Mouse (Mus musculus) forebrain, postnatal 0 days (tissue): ENCODE measurements around the gene Hist3h2ba. TPM values are rescaled to one million over a fixed set of nuclear protein-coding genes. Genes with fewer than 3 reads are reported as not detected.

Experiments used
- ATAC-seq: fragments of 200-750 bp; cut with Nextera tagmentation; 2 replicates; pipeline ENCODE4 v1.8.0; 2017; ENCODE audit warnings: mild to moderate bottlenecking, moderate library complexity
- DNase-seq: peaks from one replicate; pipeline ENCODE4 v3.0.0-alpha.2; 2015
- H3K27ac ChIP-seq: fragments of 300-500 bp; sonication (generic); 2 replicates; pipeline ENCODE4 v1.5.1; 2014; ENCODE audit warnings: low read depth, mild to moderate bottlenecking, antibody characterized with exemption, low read length, moderate library complexity, mixed read lengths
- H3K27me3 ChIP-seq: fragments of 300-500 bp; sonication (generic); 2 replicates; pipeline ENCODE4 v1.6.1; 2014; ENCODE audit warnings: mild to moderate bottlenecking, low read length, mixed read lengths; ENCODE audit not compliant: insufficient read depth
- H3K36me3 ChIP-seq: fragments of 300-500 bp; sonication (generic); 2 replicates; pipeline ENCODE4 v1.6.1; 2014; ENCODE audit warnings: mild to moderate bottlenecking, moderate library complexity; ENCODE audit not compliant: insufficient read depth
- H3K4me1 ChIP-seq: fragments of 300-500 bp; sonication (generic); 2 replicates; pipeline ENCODE4 v1.6.1; 2014; ENCODE audit warnings: antibody characterized with exemption; ENCODE audit not compliant: insufficient read depth
- H3K4me2 ChIP-seq: fragments of 300-500 bp; sonication (generic); 2 replicates; pipeline ENCODE4 v1.6.1; 2014; ENCODE audit warnings: low read depth, mild to moderate bottlenecking, moderate library complexity
- H3K4me3 ChIP-seq: fragments of 300-500 bp; sonication (generic); 2 replicates; pipeline ENCODE4 v1.5.1; 2014; ENCODE audit warnings: low read depth, low read length, mixed read lengths
- H3K9ac ChIP-seq: fragments of 300-500 bp; sonication (generic); 2 replicates; pipeline ENCODE4 v1.6.1; 2014; ENCODE audit warnings: mild to moderate bottlenecking
- H3K9me3 ChIP-seq: fragments of 300-500 bp; sonication (generic); 2 replicates; pipeline ENCODE4 v1.6.1; 2016; ENCODE audit warnings: low read length
- CTCF ChIP-seq: sonication (generic); IDR thresholded peaks from 2 replicates; pipeline ENCODE4 v1.5.1; 2016; ENCODE audit warnings: antibody characterized with exemption, control low read depth, low read depth
- WGBS: fragments of 180-500 bp; shearing (Covaris S2); extraction: QIAGEN DNeasy Blood & Tissue Kit; methylation state at CpG from one replicate; pipeline ENCODE4 v1.1.7; 2014; 5-methylcytosine and 5-hydroxymethylcytosine counted together
- polyA plus RNA-seq: library from polyadenylated mRNA; unstranded; fragments of >200 nt; fragmentation: Nextera tagmentation; extraction: Ambion mirVana; gene quantifications from 2 replicates; pipeline ENCODE4 v1.2.1, GENCODE M21; 2015
- total RNA-seq: library from RNA; depleted of rRNA; stranded (reverse); fragments of >200 nt; gene quantifications from 2 replicates; pipeline ENCODE4 v1.2.3, GENCODE M21; 2014

The Hist3h2ba gene
- total and polyA plus RNA-seq, 2 experiments from 2014 or later, result 111 to 446 TPM

GRCm38 (mm10) chr11:58938322-58939087, 10.2 kb upstream of the Hist3h2ba start, which contains the start of gene Rnf187:
Rnf187 (minus strand) TSS chr11:58938916.
- Histone ChIP-seq H3K36me3 (peaks cover 23% of the 10 kb centered on the region), H3K27ac (peak within 1 kb of the TSS; percentile 93), H3K9me3 (no peaks in the 10 kb centered on the region), H3K4me3 (peak within 1 kb of the TSS; percentile 80), H3K4me2 (peak within 1 kb of the TSS; percentile 81), H3K9ac (peak within 1 kb of the TSS; percentile 83), H3K27me3 (no peaks in the 10 kb centered on the region), H3K4me1 (peaks cover 14% of the 10 kb centered on the region)
- no peak; the same call in 1 of the 2 replicates for TF ChIP-seq CTCF
- peak; percentile 95 for DNase-seq
- 2% methylated on average over 89 of the region's 95 CpGs for WGBS
- ATAC-seq, result peak; percentile 96

DNA sequence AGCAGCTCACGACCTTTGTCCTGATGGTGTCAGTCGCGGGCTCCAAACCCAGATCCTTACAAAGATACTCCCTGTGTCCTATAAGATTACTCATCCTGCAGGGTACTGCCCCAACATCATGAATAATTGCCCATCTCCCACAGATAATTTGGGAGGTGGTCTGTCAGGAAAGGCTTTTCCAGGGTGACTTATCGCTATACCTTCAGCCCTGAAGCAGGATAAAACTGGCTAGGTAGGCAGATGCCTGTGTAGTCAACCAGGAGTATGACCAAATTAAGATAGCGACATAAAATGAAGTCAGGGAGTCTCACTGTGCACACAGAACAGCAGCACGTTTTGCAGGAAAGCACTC, 9.7 kb upstream of the Hist3h2ba start:
- ATAC-seq, result peak; percentile 16; the same call in 1 of the 2 replicates
- TF ChIP-seq CTCF, result no peak
- Histone ChIP-seq H3K9me3 (no peaks in the 10 kb centered on the region), H3K4me3 (peak overlapping the region; percentile 80), H3K4me2 (peak overlapping the region; percentile 81), H3K4me1 (peaks cover 14% of the 10 kb centered on the region), H3K9ac (peak overlapping the region; percentile 83), H3K27me3 (no peaks in the 10 kb centered on the region), H3K27ac (peak overlapping the region; percentile 93), H3K36me3 (peaks cover 18% of the 10 kb centered on the region)
- 13% methylated on average over 6 of the region's 6 CpGs for WGBS
- DNase-seq, result no peak

- Histone ChIP-seq H3K4me3 (no peak overlapping the region), H3K4me1 (peaks cover 5% of the 10 kb centered on the region; the same call in 1 of the 2 replicates), H3K27ac (no peak overlapping the region), H3K9me3 (no peaks in the 10 kb centered on the region), H3K27me3 (no peaks in the 10 kb centered on the region), H3K4me2 (no peak overlapping the region), H3K9ac (no peak overlapping the region), H3K36me3 (no peaks in the 10 kb centered on the region)
- TF ChIP-seq CTCF, result no peak
- DNase-seq, result no peak
- ATAC-seq, result no peak
- 75% methylated on average over 5 of the region's 5 CpGs for WGBS
Measured at GRCm38 (mm10) chr11:58944136-58944535, 4.6 kb upstream of the Hist3h2ba start.

GRCm38 (mm10) chr11:58947306-58947705, 1.4 kb upstream of the Hist3h2ba start:
- peak overlapping the region; percentile 64 for H3K4me2 ChIP-seq
- ATAC-seq (no peak), DNase-seq (no peak)
- 73% methylated on average over 3 of the region's 3 CpGs for WGBS
- no peak for TF ChIP-seq CTCF
- peak overlapping the region; percentile 65; the same call in 1 of the 2 replicates for H3K9ac ChIP-seq
- H3K4me1 ChIP-seq, result peaks cover 9% of the 10 kb centered on the region; the same call in 1 of the 2 replicates
- H3K27me3 ChIP-seq, result no peaks in the 10 kb centered on the region
- no peak overlapping the region for H3K4me3 ChIP-seq
- H3K9me3 ChIP-seq, result no peaks in the 10 kb centered on the region
- H3K36me3 ChIP-seq, result no peaks in the 10 kb centered on the region
- peak overlapping the region; percentile 98 for H3K27ac ChIP-seq

DNA sequence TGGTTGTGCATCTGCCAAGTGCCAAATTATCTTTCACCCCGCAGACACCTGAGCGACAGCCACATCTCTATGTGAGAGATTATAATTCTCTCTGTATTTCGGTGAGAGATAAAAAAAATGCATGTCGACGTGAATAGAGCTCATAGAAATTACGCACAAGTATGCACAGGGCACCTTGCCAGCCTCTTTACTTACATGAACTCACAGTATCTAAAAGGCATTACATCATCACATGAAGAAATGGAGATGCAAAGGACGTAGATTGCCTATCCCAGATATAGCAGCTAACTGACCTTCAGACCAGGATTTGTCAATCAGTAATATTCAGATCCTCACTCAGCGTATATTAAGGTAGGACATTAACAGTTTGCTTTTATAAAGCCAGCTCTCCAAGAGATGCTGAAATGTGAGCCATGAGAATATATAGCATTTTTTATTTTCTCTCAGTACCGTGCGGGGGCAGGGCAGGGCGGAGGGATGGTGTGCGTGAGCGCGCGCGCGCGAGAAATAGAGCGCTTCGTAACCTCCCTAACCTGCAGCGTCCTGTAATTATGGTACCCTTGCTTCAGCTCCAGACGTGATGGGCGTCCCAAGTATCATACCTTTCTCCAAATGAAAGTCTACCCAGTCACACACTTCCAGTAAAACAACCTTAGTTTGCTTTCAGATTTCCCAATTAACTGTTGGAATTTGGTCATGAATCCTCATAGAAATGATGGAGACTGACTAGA, 757 bp upstream of the Hist3h2ba start:
- Histone ChIP-seq H3K27ac (peak overlapping the region; percentile 98), H3K36me3 (no peaks in the 10 kb centered on the region), H3K4me2 (peak overlapping the region; percentile 64), H3K9me3 (no peaks in the 10 kb centered on the region), H3K27me3 (no peaks in the 10 kb centered on the region), H3K4me1 (peaks cover 9% of the 10 kb centered on the region; the same call in 1 of the 2 replicates), H3K9ac (peak overlapping the region; percentile 65), H3K4me3 (peak overlapping the region; percentile 50)
- WGBS, result 4% methylated on average over 23 of the region's 23 CpGs
- ATAC-seq, result peak; percentile 74
- TF ChIP-seq CTCF, result no peak
- peak; percentile 88 for DNase-seq

DNA sequence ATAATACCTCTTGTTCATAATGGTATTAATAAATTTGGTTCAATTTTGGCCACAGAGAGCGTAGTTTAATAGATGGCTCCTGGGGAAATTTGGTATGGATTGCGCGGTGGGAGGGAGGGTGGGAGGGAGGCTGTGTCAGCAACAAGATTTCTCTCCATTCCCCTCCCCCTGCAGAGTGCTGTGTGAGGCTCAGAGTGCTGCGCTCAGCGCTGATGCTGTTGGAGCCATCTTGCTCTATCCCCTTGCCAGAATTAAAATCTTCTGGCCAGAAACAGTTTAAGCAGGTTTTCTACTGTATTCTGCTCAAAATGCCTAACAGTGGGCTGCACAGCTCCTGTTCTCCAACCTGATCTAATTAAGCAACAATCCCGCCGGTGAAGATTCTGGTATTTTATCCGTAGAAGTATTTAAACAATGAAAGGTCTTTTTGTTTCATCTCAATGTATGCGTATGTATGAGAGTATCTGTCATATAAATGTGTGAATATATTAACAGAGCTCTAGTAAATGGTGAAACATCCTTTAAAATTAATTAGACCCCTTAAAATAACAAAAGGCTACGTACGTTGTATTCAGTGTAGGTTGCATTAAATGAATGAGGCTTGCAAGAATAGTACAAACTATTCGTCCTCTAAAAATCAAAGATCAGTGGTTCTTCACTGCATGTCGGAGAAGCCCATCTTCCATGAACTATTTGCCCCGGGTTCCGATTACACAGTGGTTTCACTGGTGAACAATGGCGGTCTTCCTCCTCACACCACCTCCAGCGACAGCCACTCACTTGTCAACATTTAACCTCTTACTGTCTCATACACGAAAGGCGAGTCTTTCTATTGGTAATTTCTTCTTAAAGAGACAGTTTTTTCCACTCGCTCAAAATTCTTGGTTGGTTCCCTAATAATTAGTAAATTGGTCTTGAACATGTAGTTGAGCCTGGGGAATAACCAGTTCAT, 1.0 kb downstream of the Hist3h2ba start:
- H3K9ac ChIP-seq, result peak overlapping the region; percentile 85
- no peaks in the 10 kb centered on the region for H3K36me3 ChIP-seq
- H3K4me1 ChIP-seq, result peaks cover 9% of the 10 kb centered on the region; the same call in 1 of the 2 replicates
- peak overlapping the region; percentile 64 for H3K4me2 ChIP-seq
- no peaks in the 10 kb centered on the region for H3K27me3 ChIP-seq
- peak overlapping the region; percentile 98 for H3K27ac ChIP-seq
- DNase-seq (peak; percentile 89), ATAC-seq (peak; percentile 72)
- H3K9me3 ChIP-seq, result no peaks in the 10 kb centered on the region
- no peak for TF ChIP-seq CTCF
- peak overlapping the region; percentile 50 for H3K4me3 ChIP-seq
- WGBS, result 2% methylated on average over 20 of the region's 20 CpGs
